Mouse (Mus musculus): Measurements from ENCODE around the gene Rbms2. TPM values are rescaled to one million over a fixed set of nuclear protein-coding genes. Genes with fewer than 3 reads are reported as not detected.

The Rbms2 gene
- total RNA-seq, 1 experiment, result 30.8 TPM

DNA sequence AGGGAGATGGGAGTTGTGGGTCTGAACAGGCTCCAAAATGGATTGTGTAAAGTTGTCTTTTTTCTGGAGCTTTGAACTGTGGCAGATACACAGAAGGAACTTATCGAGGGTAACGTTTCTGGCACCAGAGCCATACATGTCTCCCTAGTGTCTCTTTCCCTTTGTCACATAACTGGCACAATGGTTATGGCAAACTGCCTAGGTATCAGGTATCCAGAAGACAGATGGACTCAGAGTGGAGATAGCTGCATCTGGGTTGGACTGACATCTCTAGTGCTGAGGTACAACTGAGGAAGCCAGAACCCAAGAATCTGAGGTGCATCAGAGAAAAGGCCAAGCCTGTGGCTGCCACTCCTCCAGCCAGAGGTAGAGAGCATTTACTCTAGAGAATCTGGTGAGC, 30.0 kb upstream of the Rbms2 start:
- TF ChIP-seq CHD2 (IDR thresholded peaks at IDR 0.05; ENCODE audit: low read depth, low read length) (no peak), ZC3H11A (IDR thresholded peaks at IDR 0.05; ENCODE audit: borderline replicate concordance, low read depth, low read length) (no peak), HCFC1 (IDR thresholded peaks at IDR 0.05; ENCODE audit: borderline replicate concordance, insufficient read depth, low read length) (no peak), ZNF384 (IDR thresholded peaks at IDR 0.05; ENCODE audit: low read depth, low read length) (no peak), MAFK (IDR thresholded peaks at IDR 0.05; ENCODE audit: insufficient read depth, low read depth, low read length) (no peak)
- H3K9ac ChIP-seq (ENCODE audit: insufficient read depth, low read depth, low read length, poor library complexity, severe bottlenecking), result peak overlapping the region; percentile 78; the same call in 1 of the 2 replicates
- in situ Hi-C loops (cut with MboI; ENCODE audit: low sequenced_read_pairs in 2 of 2, unreplicated experiment in 2 of 2), result no loop called here
- peaks cover 2 to 5% of the 10 kb centered on the region in 2 experiments; a peak in 1 of 4 replicates for H3K4me1 ChIP-seq (ENCODE audit: control insufficient read depth in 2 of 2, insufficient read depth in 2 of 2, low read length in 2 of 2, poor library complexity in 1 of 2)
- H3K27ac ChIP-seq (ENCODE audit: insufficient read depth, low read depth, low read length, poor library complexity, severe bottlenecking), result no peak overlapping the region
- H3K36me3 ChIP-seq (ENCODE audit: control insufficient read depth, insufficient read depth, low read length, poor library complexity, severe bottlenecking), result peaks cover 16% of the 10 kb centered on the region
- H3K9me3 ChIP-seq (ENCODE audit: control insufficient read depth, insufficient read depth, low read depth, low read length), result no peaks in the 10 kb centered on the region
- H3K4me3 ChIP-seq (ENCODE audit: insufficient read depth in 1 of 2, low read depth in 1 of 2, low read length in 2 of 2, poor library complexity in 1 of 2, severe bottlenecking in 1 of 2), result no peak overlapping the region
- DNase-seq (ENCODE audit: low read depth, low spot score), result no peak

- H3K4me3 ChIP-seq (ENCODE audit: insufficient read depth in 1 of 2, low read depth in 1 of 2, low read length in 2 of 2, poor library complexity in 1 of 2, severe bottlenecking in 1 of 2), result no peak overlapping the region
- H3K4me1 ChIP-seq (ENCODE audit: control insufficient read depth in 2 of 2, insufficient read depth in 2 of 2, low read length in 2 of 2, poor library complexity in 1 of 2), result peaks cover 3 to 9% of the 10 kb centered on the region in 2 experiments; a peak in 3 of 4 replicates
- peaks cover 16% of the 10 kb centered on the region for H3K36me3 ChIP-seq (ENCODE audit: control insufficient read depth, insufficient read depth, low read length, poor library complexity, severe bottlenecking)
- no peak overlapping the region for H3K27ac ChIP-seq (ENCODE audit: insufficient read depth, low read depth, low read length, poor library complexity, severe bottlenecking)
- no peak for DNase-seq (ENCODE audit: low read depth, low spot score)
- TF ChIP-seq ZC3H11A (IDR thresholded peaks at IDR 0.05; ENCODE audit: borderline replicate concordance, low read depth, low read length), result no peak
- TF ChIP-seq MAFK (IDR thresholded peaks at IDR 0.05; ENCODE audit: insufficient read depth, low read depth, low read length), result no peak
- no peak for TF ChIP-seq HCFC1 (IDR thresholded peaks at IDR 0.05; ENCODE audit: borderline replicate concordance, insufficient read depth, low read length)
- TF ChIP-seq ZNF384 (IDR thresholded peaks at IDR 0.05; ENCODE audit: low read depth, low read length), result no peak
- no peak for TF ChIP-seq CHD2 (IDR thresholded peaks at IDR 0.05; ENCODE audit: low read depth, low read length)
- no peak overlapping the region for H3K9ac ChIP-seq (ENCODE audit: insufficient read depth, low read depth, low read length, poor library complexity, severe bottlenecking)
- in situ Hi-C loops (cut with MboI; ENCODE audit: low sequenced_read_pairs in 2 of 2, unreplicated experiment in 2 of 2), result no loop called here
- no peaks in the 10 kb centered on the region for H3K9me3 ChIP-seq (ENCODE audit: control insufficient read depth, insufficient read depth, low read depth, low read length)
Measured at GRCm38 (mm10) chr10:128209311-128210009, 29.4 kb upstream of the Rbms2 start.

DNA sequence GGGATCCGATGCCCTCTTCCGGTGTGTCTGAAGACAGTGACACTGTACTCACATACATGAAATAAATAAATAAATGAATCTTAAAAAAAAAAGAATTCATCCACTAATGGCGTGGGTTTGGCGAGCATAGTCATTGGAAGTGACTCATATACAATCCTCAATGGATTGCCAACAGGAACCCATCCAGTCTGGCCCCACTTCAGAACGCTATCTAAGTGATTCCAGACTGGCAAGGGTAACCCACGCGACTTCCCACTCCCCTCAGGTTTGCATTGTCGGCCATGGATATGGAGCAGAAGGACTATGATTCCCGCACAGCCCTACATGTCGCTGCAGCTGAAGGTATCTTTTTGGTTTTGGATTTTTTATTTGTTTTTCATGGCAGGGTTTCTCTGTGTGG, 28.2 kb upstream of the Rbms2 start:
- Histone ChIP-seq H3K9me3 (ENCODE audit: control insufficient read depth, insufficient read depth, low read depth, low read length) (no peaks in the 10 kb centered on the region), H3K4me1 (ENCODE audit: control insufficient read depth in 2 of 2, insufficient read depth in 2 of 2, low read length in 2 of 2, poor library complexity in 1 of 2) (peaks cover 11 to 14% of the 10 kb centered on the region in 2 experiments; a peak in 3 of 4 replicates), H3K9ac (ENCODE audit: insufficient read depth, low read depth, low read length, poor library complexity, severe bottlenecking) (no peak overlapping the region), H3K4me3 (ENCODE audit: insufficient read depth in 1 of 2, low read depth in 1 of 2, low read length in 2 of 2, poor library complexity in 1 of 2, severe bottlenecking in 1 of 2) (no peak overlapping the region), H3K36me3 (ENCODE audit: control insufficient read depth, insufficient read depth, low read length, poor library complexity, severe bottlenecking) (peaks cover 16% of the 10 kb centered on the region), H3K27ac (ENCODE audit: insufficient read depth, low read depth, low read length, poor library complexity, severe bottlenecking) (no peak overlapping the region)
- DNase-seq (ENCODE audit: low read depth, low spot score), result no peak
- in situ Hi-C loops (cut with MboI; ENCODE audit: low sequenced_read_pairs in 2 of 2, unreplicated experiment in 2 of 2), result no loop called here
- TF ChIP-seq ZC3H11A (IDR thresholded peaks at IDR 0.05; ENCODE audit: borderline replicate concordance, low read depth, low read length) (no peak), MAFK (IDR thresholded peaks at IDR 0.05; ENCODE audit: insufficient read depth, low read depth, low read length) (no peak), CHD2 (IDR thresholded peaks at IDR 0.05; ENCODE audit: low read depth, low read length) (no peak), HCFC1 (IDR thresholded peaks at IDR 0.05; ENCODE audit: borderline replicate concordance, insufficient read depth, low read length) (no peak), ZNF384 (IDR thresholded peaks at IDR 0.05; ENCODE audit: low read depth, low read length) (no peak)

DNA sequence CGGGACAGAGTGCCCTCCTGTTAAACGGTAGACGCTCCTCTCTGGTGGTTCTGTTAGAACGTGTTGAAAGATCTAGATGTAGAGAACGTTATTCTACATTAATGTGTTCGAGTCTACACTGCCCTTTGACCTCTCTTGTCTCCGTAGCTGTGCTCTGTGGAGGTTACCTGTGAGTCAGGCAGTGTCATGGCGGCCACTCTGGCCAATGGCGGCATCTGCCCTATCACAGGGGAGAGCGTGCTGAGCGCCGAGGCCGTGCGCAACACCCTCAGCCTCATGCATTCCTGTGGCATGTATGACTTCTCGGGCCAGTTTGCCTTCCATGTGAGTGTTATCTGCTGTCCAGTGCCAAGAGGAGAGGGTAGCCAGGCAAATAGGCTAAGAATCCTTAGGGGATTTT, 24.8 kb upstream of the Rbms2 start:
- peak overlapping the region; percentile 48 for H3K9ac ChIP-seq (ENCODE audit: insufficient read depth, low read depth, low read length, poor library complexity, severe bottlenecking)
- H3K27ac ChIP-seq (ENCODE audit: insufficient read depth, low read depth, low read length, poor library complexity, severe bottlenecking), result peak overlapping the region; percentile 42; the same call in 1 of the 2 replicates
- peaks cover 15% of the 10 kb centered on the region for H3K36me3 ChIP-seq (ENCODE audit: control insufficient read depth, insufficient read depth, low read length, poor library complexity, severe bottlenecking)
- peak overlapping the region; percentile 22 to 43 for H3K4me3 ChIP-seq (ENCODE audit: insufficient read depth in 1 of 2, low read depth in 1 of 2, low read length in 2 of 2, poor library complexity in 1 of 2, severe bottlenecking in 1 of 2)
- no peak for DNase-seq (ENCODE audit: low read depth, low spot score)
- in situ Hi-C loops (cut with MboI; ENCODE audit: low sequenced_read_pairs in 2 of 2, unreplicated experiment in 2 of 2), result no loop called here
- H3K9me3 ChIP-seq (ENCODE audit: control insufficient read depth, insufficient read depth, low read depth, low read length), result no peaks in the 10 kb centered on the region
- peaks cover 10 to 14% of the 10 kb centered on the region in 2 experiments; a peak in 3 of 4 replicates for H3K4me1 ChIP-seq (ENCODE audit: control insufficient read depth in 2 of 2, insufficient read depth in 2 of 2, low read length in 2 of 2, poor library complexity in 1 of 2)
- no peak for TF ChIP-seq CHD2 (IDR thresholded peaks at IDR 0.05; ENCODE audit: low read depth, low read length)
- no peak for TF ChIP-seq ZC3H11A (IDR thresholded peaks at IDR 0.05; ENCODE audit: borderline replicate concordance, low read depth, low read length)
- TF ChIP-seq HCFC1 (IDR thresholded peaks at IDR 0.05; ENCODE audit: borderline replicate concordance, insufficient read depth, low read length), result no peak
- TF ChIP-seq ZNF384 (IDR thresholded peaks at IDR 0.05; ENCODE audit: low read depth, low read length), result no peak
- no peak for TF ChIP-seq MAFK (IDR thresholded peaks at IDR 0.05; ENCODE audit: insufficient read depth, low read depth, low read length)

Data from ES-E14 (cell line).